Mouse (Mus musculus) ES-E14 (cell line): ENCODE measurements around the gene Csnk2a1.
"Not testable (repeated sequence)": the region's sequence is repeated elsewhere in the genome, so short reads cannot be mapped to it uniquely, and the experiment has no call there.

Experiments used
- CHD2 ChIP-seq: IDR thresholded peaks from 2 replicates; pipeline ENCODE4 v1.6.1; 2014; ENCODE audit warnings: mild to moderate bottlenecking, low read depth, low read length, inconsistent platforms
- HCFC1 ChIP-seq: IDR thresholded peaks from 2 replicates; pipeline ENCODE4 v1.6.1; 2012; ENCODE audit warnings: low read length, inconsistent platforms, borderline replicate concordance; ENCODE audit not compliant: insufficient read depth
- MAFK ChIP-seq: IDR thresholded peaks from 2 replicates; pipeline ENCODE4 v1.6.1; 2014; ENCODE audit warnings: mild to moderate bottlenecking, low read depth, low read length, inconsistent platforms; ENCODE audit not compliant: insufficient read depth
- ZC3H11A ChIP-seq: IDR thresholded peaks from 2 replicates; pipeline ENCODE4 v1.6.1; 2012; ENCODE audit warnings: low read depth, mild to moderate bottlenecking, inconsistent platforms, low read length, borderline replicate concordance
- ZNF384 ChIP-seq: IDR thresholded peaks from 2 replicates; pipeline ENCODE4 v1.6.1; 2012; ENCODE audit warnings: low read depth, low read length, inconsistent platforms

GRCm38 (mm10) chr2:152206139-152206538, 20.5 kb upstream of the Csnk2a1 start:
- not testable (repeated sequence) for TF ChIP-seq ZC3H11A, HCFC1, MAFK, CHD2, ZNF384
